Mouse (Mus musculus): ENCODE results near the gene Mpdu1.
A peak's percentile ranks its signal among the peaks of the same experiment; 100 is the strongest.
"Not testable (repeated sequence)": the region's sequence is repeated elsewhere in the genome, so short reads cannot be mapped to it uniquely, and the experiment has no call there.

Mpdu1 gene

GRCm38 (mm10) chr11:69665457-69665960, 3.1 kb upstream of the Mpdu1 start:
- DNase-seq (ENCODE audit: low spot score in 2 of 2), result no peak

DNA sequence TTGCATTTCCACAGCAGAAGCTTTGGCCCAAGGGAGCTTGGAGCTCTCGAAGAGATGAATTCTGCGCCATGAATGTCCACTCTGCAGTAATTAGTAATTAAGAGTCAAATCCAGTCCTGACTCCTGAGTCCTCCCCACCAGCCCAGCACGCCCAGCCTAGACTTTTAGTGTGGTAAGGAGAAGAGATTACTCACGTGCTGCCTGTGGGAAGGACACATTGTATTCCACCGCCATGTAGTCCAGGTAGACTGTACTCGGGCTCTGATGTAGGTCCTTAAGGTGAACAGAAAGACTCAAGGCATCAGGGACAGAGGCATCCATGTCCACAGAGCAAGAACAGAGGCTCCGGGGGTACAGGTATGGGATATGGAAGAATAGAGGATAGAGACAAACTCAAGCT, 2.4 kb upstream of the Mpdu1 start:
- no peak for DNase-seq (ENCODE audit: low spot score in 2 of 2)

DNA sequence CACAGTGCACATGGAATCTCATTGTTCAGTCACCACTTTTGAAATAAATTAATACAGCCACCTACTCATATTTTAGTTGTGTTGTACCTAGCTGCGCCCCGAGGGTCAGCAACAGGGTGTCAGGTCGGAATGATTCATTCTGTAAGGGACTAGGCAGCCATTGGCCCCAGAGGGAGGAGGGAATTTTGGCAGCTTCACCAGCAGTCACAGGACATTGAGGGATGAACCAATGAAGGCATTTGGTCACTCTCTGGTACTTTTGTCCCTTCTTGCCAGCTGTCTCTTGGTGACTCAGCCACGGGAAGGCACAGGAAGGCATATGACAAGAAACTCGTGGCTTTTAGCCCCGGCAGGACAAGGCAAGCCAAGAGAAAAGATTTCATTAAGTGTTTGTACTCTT, 1.4 kb upstream of the Mpdu1 start:
- no peak for DNase-seq (ENCODE audit: low spot score in 2 of 2)

- DNase-seq (ENCODE audit: low spot score in 2 of 2), result no peak
These were observed 677 bp upstream of the Mpdu1 start for GRCm38 (mm10) chr11:69662967-69663671.

DNA sequence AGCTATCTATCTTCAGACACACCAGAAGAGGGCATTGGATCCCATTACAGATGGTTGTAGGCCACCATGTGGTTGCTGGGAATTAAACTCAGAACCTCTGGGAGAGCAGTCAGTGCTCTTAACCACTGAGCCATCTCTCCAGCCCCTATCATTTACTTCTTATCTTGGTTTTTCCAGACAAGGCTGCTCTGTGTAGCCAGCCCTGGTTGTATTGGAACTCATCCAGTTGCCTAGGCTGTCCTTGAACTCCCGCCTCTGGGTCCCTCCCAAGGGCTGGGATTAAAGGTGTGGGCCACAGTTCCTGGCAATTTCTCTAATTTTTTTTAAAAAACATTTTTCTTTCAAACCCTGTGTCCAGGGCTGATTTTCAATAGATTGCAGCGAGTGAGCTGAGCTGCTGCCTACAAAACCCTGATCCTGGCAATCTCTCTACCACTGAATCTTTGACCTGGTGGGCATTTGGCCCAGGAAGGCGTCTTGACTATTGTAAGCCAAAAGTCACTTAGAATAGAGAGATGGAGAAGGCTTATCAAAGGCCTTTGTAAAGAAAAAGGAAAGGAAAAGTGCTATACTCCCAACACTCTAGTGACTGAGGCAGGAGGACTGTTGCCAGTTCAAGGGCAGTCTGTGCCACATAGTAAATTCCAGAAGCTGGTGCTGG, 1.1 kb downstream of the Mpdu1 start:
- DNase-seq (ENCODE audit: low spot score in 2 of 2), result no peak

DNA sequence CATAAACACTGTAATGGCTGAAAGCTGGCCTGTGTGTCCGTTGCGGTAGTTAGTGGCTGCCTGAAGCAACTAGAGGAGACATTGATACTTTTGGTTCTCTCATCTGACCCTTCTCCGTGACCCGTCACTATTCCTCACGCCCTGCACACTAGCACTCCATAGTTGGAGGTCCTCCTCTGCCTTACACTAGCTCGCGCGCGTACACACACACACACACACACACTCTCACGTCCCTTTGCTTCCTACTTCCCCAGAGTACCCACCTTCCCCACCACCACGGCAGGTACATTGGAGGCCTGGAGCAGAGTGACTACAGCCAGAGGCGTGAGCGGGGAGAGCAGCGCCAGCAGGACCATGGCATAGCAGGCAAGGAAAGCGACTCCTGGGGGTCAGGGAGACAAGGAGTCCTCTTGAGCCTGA, 5.0 kb downstream of the Mpdu1 start:
- DNase-seq (ENCODE audit: low spot score in 2 of 2), result no peak

DNA sequence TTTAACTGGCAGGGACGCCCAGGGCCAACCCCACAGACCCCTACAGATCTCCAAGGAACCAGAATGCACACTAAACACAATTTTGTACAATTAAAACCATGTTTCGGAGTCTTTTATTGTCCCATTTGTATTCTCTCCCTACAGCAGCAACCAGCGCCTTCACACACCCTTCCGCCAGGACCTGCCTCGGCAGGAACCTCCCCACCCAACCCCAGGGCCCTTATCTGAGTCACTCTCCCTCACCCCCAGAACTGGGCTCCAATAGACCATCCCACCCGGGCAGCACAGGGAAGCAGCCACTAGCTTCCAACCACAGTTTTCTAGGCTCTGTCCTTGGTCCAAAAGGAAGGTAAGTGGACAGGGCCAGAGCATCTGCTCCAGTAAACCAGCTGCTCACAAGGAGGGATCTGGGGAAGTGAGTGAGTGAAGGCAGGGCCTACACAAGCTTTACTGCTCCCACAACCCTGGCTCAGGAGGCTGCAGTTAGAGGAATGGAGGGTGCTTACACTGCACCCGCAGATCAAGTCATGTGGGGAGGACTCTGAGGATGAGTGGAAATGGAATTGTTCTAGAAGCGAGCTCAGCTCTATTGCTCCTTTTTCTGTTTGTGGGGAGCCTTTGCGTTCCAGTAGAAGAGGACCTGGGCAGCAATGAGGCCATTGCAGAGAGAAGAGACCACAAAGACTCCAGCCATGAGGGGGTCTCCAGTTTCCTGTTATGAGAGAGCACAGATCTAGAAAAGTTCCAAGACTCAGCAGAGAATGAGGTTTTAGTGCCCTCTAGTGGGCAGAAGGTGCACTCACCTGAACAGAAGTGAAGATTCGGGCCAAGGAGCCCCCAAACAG, 5.6 kb downstream of the Mpdu1 start:
- no peak for DNase-seq (ENCODE audit: low spot score in 2 of 2)

GRCm38 (mm10) chr11:69656065-69656455, 6.4 kb downstream of the Mpdu1 start:
- no peak for DNase-seq (ENCODE audit: low spot score in 2 of 2)

GRCm38 (mm10) chr11:69655264-69656064, 7.0 kb downstream of the Mpdu1 start, which contains the start of gene Sox15:
Gene Sox15 (plus strand): TSS chr11:69655314.
- peak; percentile 61 to 63 for DNase-seq (ENCODE audit: low spot score in 2 of 2)

GRCm38 (mm10) chr11:69654760-69655159, 7.7 kb downstream of the Mpdu1 start:
- DNase-seq (ENCODE audit: low spot score in 2 of 2), result no peak

GRCm38 (mm10) chr11:69653399-69653798, 9.0 kb downstream of the Mpdu1 start:
- no peak for DNase-seq (ENCODE audit: low spot score in 2 of 2)

GRCm38 (mm10) chr11:69645860-69646259, 16.6 kb downstream of the Mpdu1 start:
- DNase-seq (ENCODE audit: low spot score in 2 of 2), result no peak

DNA sequence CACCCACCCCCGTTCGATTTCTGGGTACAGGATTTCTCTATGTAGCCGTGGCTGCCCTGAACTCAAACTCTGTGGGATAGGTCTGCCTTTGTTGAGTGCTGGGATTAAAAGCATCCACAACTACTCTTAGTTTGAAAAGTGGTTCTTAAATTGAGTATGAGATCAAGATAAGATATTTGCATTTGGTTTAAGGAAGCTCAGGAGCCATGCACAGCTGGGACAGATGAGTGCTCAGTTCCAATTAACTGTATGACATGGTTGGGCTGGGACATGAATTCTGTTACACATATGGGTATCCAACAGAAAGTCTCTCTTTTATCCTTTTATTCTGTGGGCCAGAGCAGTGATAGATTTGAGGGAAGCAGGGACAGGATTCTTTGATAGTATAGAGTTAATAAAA, 27.0 kb downstream of the Mpdu1 start:
- DNase-seq (ENCODE audit: low spot score in 2 of 2), result no peak

GRCm38 (mm10) chr11:69633128-69633866, 29.1 kb downstream of the Mpdu1 start:
- DNase-seq (ENCODE audit: low spot score in 2 of 2), result peak in 1 of 2 experiments; percentile 12

DNA sequence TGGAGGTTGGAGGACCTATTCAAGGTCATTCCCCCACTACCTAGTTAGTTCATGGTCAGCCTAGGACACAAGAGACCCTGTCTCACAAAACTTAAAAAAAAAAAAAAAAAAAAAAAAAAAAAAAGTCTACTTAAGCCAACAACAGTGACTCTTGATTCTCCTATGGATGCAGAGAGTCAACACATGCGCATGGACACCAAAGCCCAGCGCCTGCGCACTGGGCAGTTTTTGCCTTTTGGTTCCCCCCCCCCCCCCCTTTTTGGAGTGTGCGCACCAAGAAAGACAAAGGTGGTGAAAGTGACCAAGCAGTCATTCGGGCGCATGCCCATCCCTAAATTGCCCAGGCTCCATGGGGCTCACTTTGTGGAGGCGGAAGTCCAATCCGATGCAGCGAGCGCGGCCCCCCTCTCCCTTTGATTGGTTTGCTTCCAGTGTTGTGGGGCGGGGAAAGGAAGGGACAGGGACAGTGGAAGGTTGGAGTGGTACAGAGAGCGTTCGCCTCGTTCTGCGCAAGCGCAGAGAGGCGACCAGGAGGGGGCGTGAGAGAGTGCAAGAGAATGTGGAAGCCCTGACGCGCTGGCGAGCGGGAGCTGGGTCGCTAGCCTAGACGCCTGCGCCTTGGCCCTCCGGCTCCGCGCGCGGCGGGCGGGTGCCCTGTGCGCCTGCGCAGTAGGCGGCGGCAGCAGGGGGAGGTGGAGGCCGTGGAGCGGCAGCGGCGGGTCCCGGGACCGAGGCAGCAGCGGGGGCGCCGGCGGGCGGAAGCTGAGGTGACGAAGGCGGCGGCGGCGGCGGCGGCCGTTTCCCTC, 30.0 kb downstream of the Mpdu1 start, which contains the start of gene Fxr2:
Gene Fxr2 (plus strand): TSS at position 707 of the 806 bp plus-strand sequence.
- DNase-seq (ENCODE audit: low spot score in 2 of 2), result peak; percentile 99 to 100

DNA sequence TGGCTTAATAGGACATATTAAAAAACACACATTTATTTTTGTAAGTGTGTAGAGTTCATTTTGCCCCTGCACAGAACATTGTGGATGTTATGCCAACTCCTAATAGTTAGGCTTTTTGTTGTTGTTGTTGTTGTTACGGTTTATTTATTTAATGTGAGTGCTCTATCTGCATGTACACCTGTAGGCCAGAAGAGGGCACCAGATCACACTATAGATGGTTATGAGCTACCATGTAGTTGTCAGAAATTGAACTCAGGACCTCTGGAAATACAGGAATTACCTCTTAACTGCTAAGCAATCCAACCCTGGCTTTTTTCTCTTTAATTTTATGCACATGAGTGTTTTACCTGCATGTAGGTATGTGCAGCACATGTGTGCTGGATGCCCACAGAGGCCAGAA, 32.6 kb downstream of the Mpdu1 start:
- no peak for DNase-seq (ENCODE audit: low spot score in 2 of 2)

GRCm38 (mm10) chr11:69628286-69628685, 34.2 kb downstream of the Mpdu1 start:
- DNase-seq (ENCODE audit: low spot score in 2 of 2), result peak; percentile 58 to 65

DNA sequence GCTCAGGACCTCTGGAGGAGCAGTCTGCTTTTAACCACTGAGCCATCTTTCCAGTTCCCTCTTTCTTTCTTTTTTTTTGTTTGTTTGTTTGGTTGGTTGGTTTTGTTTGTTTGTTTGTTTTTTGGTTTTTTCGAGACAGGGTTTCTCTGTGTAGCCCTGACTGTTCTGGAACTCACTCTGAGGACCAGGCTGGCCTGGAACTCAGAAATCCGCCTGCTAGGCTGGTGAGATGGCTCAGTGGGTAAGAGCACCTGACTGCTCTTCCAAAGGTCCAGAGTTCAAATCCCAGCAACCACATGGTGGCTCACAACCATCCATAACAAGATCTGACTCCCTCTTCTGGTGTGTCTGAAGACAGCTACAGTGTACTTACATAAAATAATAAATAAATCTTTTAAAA, 38.1 kb downstream of the Mpdu1 start:
- DNase-seq (ENCODE audit: low spot score in 2 of 2), result not testable (repeated sequence)

DNA sequence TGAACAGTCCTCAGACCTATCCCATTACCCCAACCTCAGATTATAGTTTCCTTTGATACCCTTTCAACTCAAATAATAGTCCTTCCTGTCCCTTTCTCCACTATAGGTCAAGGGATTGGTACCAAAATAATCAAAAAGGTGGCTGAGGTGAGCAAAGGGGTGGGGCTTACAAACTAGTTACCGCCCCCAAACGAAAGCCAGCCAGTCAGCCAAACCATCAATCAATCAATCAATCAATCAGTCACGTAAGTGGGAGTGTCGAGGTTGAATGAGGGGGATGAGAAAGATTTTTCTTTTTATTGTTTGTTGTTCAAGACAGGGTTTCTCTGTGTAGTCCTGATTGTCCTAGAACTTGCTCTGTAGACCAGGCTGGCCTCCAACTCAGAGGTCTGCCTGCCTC, 39.4 kb downstream of the Mpdu1 start:
- DNase-seq (ENCODE audit: low spot score in 2 of 2), result no peak

GRCm38 (mm10) chr11:69622406-69622805, 40.0 kb downstream of the Mpdu1 start:
- no peak for DNase-seq (ENCODE audit: low spot score in 2 of 2)
